Mouse (Mus musculus): ENCODE measurements around the gene Btbd35f9. TPM values are rescaled to one million over a fixed set of nuclear protein-coding genes. Genes with fewer than 3 reads are reported as not detected.
"Not testable (repeated sequence)": the region's sequence is repeated elsewhere in the genome, so short reads cannot be mapped to it uniquely, and the experiment has no call there.

Btbd35f9 gene
- not detected in 2 replicates for polyA plus RNA-seq (2015; fragmentation: Nextera tagmentation; extraction: Ambion mirVana)

GRCm38 (mm10) chrX:34161399-34161798 lies at the start of gene Btbd35f9:
Btbd35f9 (minus strand) TSS chrX:34161499.
- H3K27ac ChIP-seq; H3K4me3 ChIP-seq; ATAC-seq (replicated peaks); H3K4me1 ChIP-seq; H3K27me3 ChIP-seq (replicated peaks); H3K36me3 ChIP-seq (replicated peaks); H3K9ac ChIP-seq; H3K4me2 ChIP-seq; H3K9me3 ChIP-seq: not testable (repeated sequence)
- WGBS: no CpG with 5 or more reads among the region's 5 CpGs

Other genes starting within 250 kb of the Btbd35f9 start
- gene Btbd35f6, start 205.0 kb downstream of the Btbd35f9 start, polyA plus RNA-seq (2015; fragmentation: Nextera tagmentation; extraction: Ambion mirVana): not detected in 2 replicates
- not detected in 2 replicates for gene Gm21870, start 174.7 kb downstream of the Btbd35f9 start, polyA plus RNA-seq (2015; fragmentation: Nextera tagmentation; extraction: Ambion mirVana)
- not detected in 2 replicates for gene Spin2g, start 77.2 kb upstream of the Btbd35f9 start, polyA plus RNA-seq (2015; fragmentation: Nextera tagmentation; extraction: Ambion mirVana)